Mouse (Mus musculus) cerebellum, adult 11 months (tissue): ENCODE measurements around the gene Llgl1.

Experiments used
- DNase-seq: peaks from one replicate; pipeline ENCODE4 v3.0.0; 2022

The Llgl1 gene

DNA sequence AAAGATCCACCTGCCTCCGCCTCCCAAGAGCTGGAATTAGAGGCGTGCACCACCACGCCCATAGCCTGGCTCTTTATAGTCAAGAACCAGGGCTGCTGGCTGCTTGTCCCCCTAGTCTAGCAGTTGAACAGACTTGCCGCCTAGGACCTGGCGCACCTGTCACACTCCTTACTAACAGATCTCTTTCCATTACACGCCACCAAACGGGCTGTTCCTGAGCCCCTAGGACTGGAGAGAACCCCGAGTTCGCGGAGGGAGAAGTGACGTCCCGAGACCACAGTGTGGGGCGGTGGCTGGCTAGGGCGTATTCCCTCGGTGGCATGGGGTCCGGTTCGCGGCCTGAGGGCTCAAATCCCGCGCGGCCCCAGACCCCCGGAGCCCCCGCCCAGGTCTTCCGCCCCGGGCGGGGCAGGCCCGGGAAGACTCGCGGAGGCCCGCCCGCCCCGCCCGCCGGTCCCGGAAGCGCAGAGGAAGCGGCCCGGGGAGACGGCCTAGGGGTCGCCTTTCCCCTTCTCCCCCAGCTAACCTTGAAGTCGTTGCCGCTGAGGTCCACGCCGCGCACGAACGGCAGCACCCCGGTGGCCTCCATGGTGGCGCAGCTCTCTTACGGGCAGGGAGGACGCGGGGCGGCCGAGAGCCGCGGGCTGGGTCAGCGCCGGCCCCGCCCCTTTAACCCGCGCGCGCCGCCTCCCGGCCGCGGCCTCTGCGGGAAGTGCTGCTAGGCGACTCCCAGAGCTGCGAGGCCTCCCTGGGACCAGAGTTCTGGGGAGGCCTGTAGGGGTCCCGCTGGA is 27.3 kb downstream of the Llgl1 start, which contains the start of gene Flii:
Gene Flii, minus strand, starts transcription at position 663 of the 791 bp plus-strand sequence.
- peak; percentile 70 for DNase-seq

DNA sequence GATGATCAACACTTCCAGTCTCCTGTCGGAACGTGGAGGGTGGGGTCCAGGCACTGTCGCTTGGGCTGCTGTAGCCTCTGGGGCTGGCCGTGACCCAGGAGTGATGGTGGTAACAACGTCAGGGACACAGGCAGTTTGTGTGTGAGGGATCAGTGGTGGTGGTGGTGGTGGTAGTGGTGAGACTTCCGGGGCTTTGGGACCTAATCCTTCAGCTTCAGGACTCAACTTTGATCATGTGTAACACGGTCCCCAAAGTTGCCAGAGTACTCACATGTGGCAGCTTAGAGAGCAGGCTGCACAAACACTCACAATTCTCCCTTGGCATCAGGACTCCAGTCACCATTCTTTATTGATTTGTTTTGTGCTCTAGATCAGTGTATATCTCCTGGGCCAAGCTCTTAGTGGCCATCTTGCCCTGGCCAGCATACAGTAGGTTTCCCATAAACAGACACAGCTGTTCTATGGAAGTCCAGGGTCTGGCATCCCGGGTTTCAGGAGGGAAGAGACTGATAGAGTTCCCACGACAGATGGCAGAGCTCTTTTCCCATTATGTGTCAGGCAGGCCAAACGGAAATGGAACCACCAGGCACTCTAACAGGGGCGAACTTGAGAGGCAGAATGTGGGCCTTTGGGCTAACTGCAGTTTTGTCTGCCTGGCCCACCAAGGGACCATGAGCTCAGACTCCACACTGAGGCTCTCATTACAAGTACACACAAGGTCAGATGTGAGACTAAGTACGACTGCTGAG is 28.0 kb downstream of the Llgl1 start:
- no peak for DNase-seq

GRCm38 (mm10) chr11:60728260-60728761 is 28.8 kb downstream of the Llgl1 start, which contains the start of gene Mief2:
Mief2 (plus strand) TSS chr11:60728398.
- peak; percentile 94 for DNase-seq

DNA sequence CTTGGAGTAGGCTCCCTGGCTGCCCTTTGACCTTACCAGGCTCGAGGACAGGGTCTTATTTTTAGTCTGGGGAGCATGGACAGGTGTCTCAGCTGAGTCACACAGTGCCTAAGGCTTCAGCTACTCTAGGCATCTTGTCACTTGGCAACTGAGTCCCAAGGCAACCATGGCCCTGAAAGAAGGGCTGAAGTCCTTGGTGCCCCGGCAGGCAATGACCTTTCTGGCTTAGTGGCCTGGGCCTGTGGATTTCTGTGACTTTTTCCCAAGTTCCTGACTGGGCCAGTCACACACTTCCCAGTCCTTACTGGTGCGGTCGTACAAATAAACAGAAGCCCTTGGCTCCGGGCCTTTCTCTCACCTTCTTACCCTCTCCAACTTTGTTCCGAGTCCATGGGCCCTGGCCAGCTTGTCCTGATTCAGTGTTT is 29.7 kb downstream of the Llgl1 start:
- DNase-seq, result no peak

GRCm38 (mm10) chr11:60730169-60730568 is 30.6 kb downstream of the Llgl1 start:
- no peak for DNase-seq

- no peak for DNase-seq
Observed at GRCm38 (mm10) chr11:60731251-60731650, 31.7 kb downstream of the Llgl1 start.

GRCm38 (mm10) chr11:60734206-60734605 is 34.7 kb downstream of the Llgl1 start:
- no peak for DNase-seq

DNA sequence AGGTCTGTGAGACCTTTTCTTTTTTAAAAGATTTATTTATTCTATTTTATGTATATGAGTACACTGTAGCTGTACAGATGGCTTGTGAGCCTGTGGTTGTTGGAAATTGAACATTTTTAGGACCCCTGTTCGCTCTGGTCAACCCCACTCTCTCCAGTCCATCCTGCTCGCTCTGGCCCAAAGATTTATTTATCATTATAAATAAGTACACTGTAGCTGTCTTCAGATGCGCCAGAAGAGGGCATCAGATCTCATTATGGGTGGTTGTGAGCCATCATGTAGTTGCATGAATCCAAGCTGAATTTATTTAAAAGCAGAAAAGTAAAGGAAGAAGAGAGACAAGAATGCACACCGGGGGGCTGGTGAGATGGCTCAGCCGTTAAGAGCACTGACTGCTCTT is 35.7 kb downstream of the Llgl1 start:
- DNase-seq, result no peak

- no peak for DNase-seq
Observed at GRCm38 (mm10) chr11:60736491-60736890, 37.0 kb downstream of the Llgl1 start.

GRCm38 (mm10) chr11:60737450-60737849 is 37.9 kb downstream of the Llgl1 start:
- DNase-seq, result no peak

- DNase-seq, result no peak
Observed at GRCm38 (mm10) chr11:60740321-60740720, 40.8 kb downstream of the Llgl1 start.

- DNase-seq, result no peak
Observed at GRCm38 (mm10) chr11:60755570-60755969, 56.0 kb downstream of the Llgl1 start.

DNA sequence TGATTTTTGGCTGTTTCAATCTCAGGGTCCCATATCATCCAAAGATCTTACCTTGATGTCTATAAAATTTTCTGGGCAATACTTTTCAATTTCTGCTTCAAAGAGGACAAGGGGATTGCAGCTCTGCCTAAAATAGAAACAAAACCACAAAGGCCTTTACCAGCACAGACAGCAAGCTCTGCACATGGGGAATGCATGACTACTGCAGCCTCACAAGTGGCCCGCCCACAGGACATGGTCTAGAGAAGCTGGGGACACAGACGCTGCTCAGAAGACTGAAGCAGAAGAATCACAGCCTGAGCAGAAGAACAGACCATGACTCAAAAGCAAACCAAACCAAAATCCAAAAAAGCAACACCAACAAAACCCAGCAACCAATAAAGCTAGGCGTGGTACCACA is 62.2 kb downstream of the Llgl1 start:
- DNase-seq, result no peak
